Mouse (Mus musculus) granulocyte monocyte progenitor cell, adult 5-6 weeks (primary cell): ENCODE data around the gene 1110008L16Rik. TPM values are rescaled to one million over a fixed set of nuclear protein-coding genes. Genes with fewer than 3 reads are reported as not detected.
"Not testable (repeated sequence)": the region's sequence is repeated elsewhere in the genome, so short reads cannot be mapped to it uniquely, and the experiment has no call there.

Experiments used
- ATAC-seq: replicated peaks from 2 replicates; pipeline ENCODE4 v1.8.0; 2016; ENCODE audit warnings: mild to moderate bottlenecking, moderate TSS enrichment, inconsistent platforms; ENCODE audit not compliant: poor library complexity, severe bottlenecking
- total RNA-seq, 2 experiments: library from RNA; stranded (forward) in 1 of 2; stranded (reverse) in 1 of 2; fragments of 200-712, 200-1000 nt in 1 of 2; fragments of >200 nt in 1 of 2; fragmentation: Nextera tagmentation in 1 of 2; gene quantifications; 2 replicates each; pipeline ENCODE4 v1.2.3; 2014 to 2017

1110008L16Rik gene
- total RNA-seq, 2 experiments from 2014 or later, result 24.6 to 34.8 TPM

- ATAC-seq, result peak; percentile 78
These were observed 90.0 kb downstream of the 1110008L16Rik start for GRCm38 (mm10) chr12:55389132-55390081.

- no peak for ATAC-seq
These were observed 92.7 kb downstream of the 1110008L16Rik start for GRCm38 (mm10) chr12:55392120-55392519.

- no peak for ATAC-seq
These were observed 93.6 kb downstream of the 1110008L16Rik start for GRCm38 (mm10) chr12:55392733-55393577.

- ATAC-seq, result not testable (repeated sequence)
These were observed 96.2 kb downstream of the 1110008L16Rik start for GRCm38 (mm10) chr12:55395601-55396000.

GRCm38 (mm10) chr12:55396536-55396935 is 97.2 kb downstream of the 1110008L16Rik start:
- no peak for ATAC-seq

GRCm38 (mm10) chr12:55397544-55398239 is 98.3 kb downstream of the 1110008L16Rik start:
- no peak for ATAC-seq

- peak; percentile 96 for ATAC-seq
These were observed 99.1 kb downstream of the 1110008L16Rik start for GRCm38 (mm10) chr12:55398240-55399127.

GRCm38 (mm10) chr12:55399128-55399677 is 99.8 kb downstream of the 1110008L16Rik start:
- no peak for ATAC-seq

- no peak for ATAC-seq
These were observed 108.5 kb downstream of the 1110008L16Rik start for GRCm38 (mm10) chr12:55407888-55408287.

- ATAC-seq, result no peak
These were observed 115.9 kb downstream of the 1110008L16Rik start for GRCm38 (mm10) chr12:55415255-55415654.

GRCm38 (mm10) chr12:55415762-55416161 is 116.4 kb downstream of the 1110008L16Rik start:
- no peak for ATAC-seq

- ATAC-seq, result no peak
These were observed 120.8 kb downstream of the 1110008L16Rik start for GRCm38 (mm10) chr12:55420220-55420619.

- no peak for ATAC-seq
These were observed 122.7 kb downstream of the 1110008L16Rik start for GRCm38 (mm10) chr12:55422057-55422456.

- ATAC-seq, result no peak
These were observed 126.9 kb downstream of the 1110008L16Rik start for GRCm38 (mm10) chr12:55426300-55426699.

- ATAC-seq, result no peak
These were observed 129.8 kb downstream of the 1110008L16Rik start for GRCm38 (mm10) chr12:55429201-55429600.

- ATAC-seq, result no peak
These were observed 130.6 kb downstream of the 1110008L16Rik start for GRCm38 (mm10) chr12:55429956-55430355.
